Mouse (Mus musculus) erythroblast, embryonic 14.5 days (primary cell): ENCODE data around the gene Cyp20a1.

Experiments
- GATA1 ChIP-seq: IDR thresholded peaks from 2 replicates; pipeline ENCODE4 v1.6.1; 2012; ENCODE audit warnings: low read length, inconsistent platforms, mixed read lengths
- TAL1 ChIP-seq: IDR thresholded peaks from 3 replicates; pipeline ENCODE4 v1.6.1; 2012; ENCODE audit warnings: low read length, inconsistent platforms, mixed read lengths

DNA sequence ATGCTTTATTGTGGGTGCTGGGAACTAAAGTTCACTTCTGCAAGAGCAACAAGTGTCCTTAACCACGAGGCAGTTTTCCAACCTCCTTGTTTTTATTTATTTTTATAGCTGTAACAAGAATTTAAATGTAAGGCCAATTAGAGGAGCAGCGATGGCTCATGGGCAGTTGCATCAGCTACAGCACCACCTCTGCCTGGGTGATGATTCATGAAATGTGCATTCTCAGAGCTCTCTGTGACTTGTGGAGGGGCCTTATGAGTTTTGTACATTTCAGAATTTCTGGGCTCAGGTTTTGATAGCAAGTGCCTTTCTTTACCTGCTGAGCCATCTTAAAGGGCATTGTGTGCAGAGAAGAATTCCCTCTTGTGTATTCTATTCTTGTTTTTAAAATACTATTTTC is 85.2 kb downstream of the Cyp20a1 start:
- TF ChIP-seq GATA1 (no peak), TAL1 (no peak)
